Mouse (Mus musculus) thymus, adult 2 months (tissue): ENCODE results near the gene Fer1l5.

Experiments
- CTCF ChIP-seq: fragments of 200-500 bp; IDR thresholded peaks from 2 replicates; pipeline ENCODE4 v1.5.1; 2012; ENCODE audit warnings: mild to moderate bottlenecking, control low read depth, low read length, moderate library complexity, borderline replicate concordance; ENCODE audit not compliant: control insufficient read depth, poor library complexity, insufficient read depth; ENCODE audit errors: extremely low read depth
- POLR2A ChIP-seq: fragments of 200-500 bp; IDR thresholded peaks from 2 replicates; pipeline ENCODE4 v1.6.1; 2012; ENCODE audit warnings: mild to moderate bottlenecking, low read length, control low read depth, moderate library complexity; ENCODE audit not compliant: control insufficient read depth, poor library complexity, insufficient read depth; ENCODE audit errors: extremely low read depth

DNA sequence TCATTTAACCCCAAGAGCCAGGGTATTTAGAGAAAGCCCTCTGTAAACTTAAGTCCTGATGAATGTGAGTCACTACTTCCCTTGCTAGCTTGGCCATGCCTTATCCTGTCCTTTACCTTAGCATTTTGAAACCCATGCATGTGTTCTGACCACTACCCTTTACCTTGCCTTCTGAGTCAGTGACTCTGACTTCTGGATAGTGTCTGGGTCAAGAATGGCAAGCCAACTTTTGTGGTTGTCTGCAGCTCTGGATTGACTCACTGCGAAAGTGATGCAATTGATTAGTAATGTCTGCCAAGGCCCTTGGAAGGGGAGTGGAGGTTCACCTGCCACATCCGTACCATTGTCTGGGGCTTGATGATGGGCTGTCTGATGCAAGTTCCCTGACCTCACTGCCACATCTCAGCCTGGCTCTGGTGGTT, 46.2 kb upstream of the Fer1l5 start:
- TF ChIP-seq CTCF, result no peak
- no peak for TF ChIP-seq POLR2A
